Mouse (Mus musculus): Measurements from ENCODE around the gene Dntt. TPM values are rescaled to one million over a fixed set of nuclear protein-coding genes. Genes with fewer than 3 reads are reported as not detected.

Gene Dntt
- polyA plus RNA-seq, 1 experiment, result not detected

DNA sequence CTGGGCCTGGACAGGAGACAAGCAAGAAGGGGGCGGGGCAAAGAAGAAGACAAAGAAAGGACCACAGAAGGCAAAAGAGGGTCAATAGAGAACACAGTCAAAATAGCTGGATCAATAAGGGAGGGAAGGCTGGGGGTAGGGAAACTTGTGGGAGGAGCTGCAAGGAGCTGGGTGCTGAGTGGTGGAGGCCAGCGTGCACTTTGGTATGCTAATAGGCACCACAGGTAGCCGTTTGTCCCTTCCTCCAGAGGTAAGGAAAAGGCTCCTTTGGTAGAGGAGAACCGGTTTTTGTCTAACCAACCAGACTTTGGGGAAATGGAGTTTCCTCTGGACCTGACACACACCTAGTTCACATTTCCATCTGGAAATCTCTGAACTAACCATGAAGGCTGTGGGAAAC is 22.5 kb upstream of the Dntt start:
- Histone ChIP-seq H3K4me1 (ENCODE audit: control insufficient read depth) (no peaks in the 10 kb centered on the region), H3K4me3 (replicated peaks) (no peak overlapping the region), H3K9me3 (ENCODE audit: control insufficient read depth, low read length) (peaks cover 7% of the 10 kb centered on the region), H3K36me3 (ENCODE audit: control insufficient read depth) (no peaks in the 10 kb centered on the region), H3K27me3 (ENCODE audit: control insufficient read depth) (peaks cover 3% of the 10 kb centered on the region; the same call in 1 of the 2 replicates)
- TF ChIP-seq TAL1 (IDR thresholded peaks at IDR 0.05; ENCODE audit: low read length) (no peak), GATA1 (IDR thresholded peaks at IDR 0.05; ENCODE audit: low read length) (no peak)

- H3K27me3 ChIP-seq (ENCODE audit: control insufficient read depth), result peaks cover 6% of the 10 kb centered on the region; the same call in 1 of the 2 replicates
Observed at GRCm38 (mm10) chr19:41007326-41007725, 21.7 kb upstream of the Dntt start.

DNA sequence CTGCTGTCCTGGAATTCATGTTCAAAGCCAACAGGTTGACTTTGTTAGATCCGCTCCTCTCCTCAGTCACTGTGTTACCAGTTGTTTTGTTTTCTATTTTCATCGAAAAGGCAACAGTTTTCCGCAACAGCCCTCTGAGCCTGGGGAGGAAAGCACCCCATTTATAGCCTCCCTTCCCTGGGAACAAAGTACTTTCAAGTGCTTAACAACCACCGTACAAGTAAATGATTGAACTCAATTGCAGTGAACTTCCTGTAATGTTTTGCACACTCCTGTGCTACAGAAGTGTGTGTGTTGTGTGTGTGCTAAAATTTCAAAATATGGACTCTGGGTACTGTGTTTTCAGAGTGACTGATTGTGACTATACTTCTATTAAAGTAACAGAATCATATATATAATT is 21.3 kb upstream of the Dntt start:
- Histone ChIP-seq H3K4me3 (replicated peaks) (no peak overlapping the region), H3K9me3 (ENCODE audit: control insufficient read depth, low read length) (peaks cover 5% of the 10 kb centered on the region), H3K27me3 (ENCODE audit: control insufficient read depth) (peaks cover 9% of the 10 kb centered on the region), H3K36me3 (ENCODE audit: control insufficient read depth) (no peaks in the 10 kb centered on the region), H3K4me1 (ENCODE audit: control insufficient read depth) (no peaks in the 10 kb centered on the region)
- TF ChIP-seq GATA1 (IDR thresholded peaks at IDR 0.05; ENCODE audit: low read length), result no peak
- TF ChIP-seq TAL1 (IDR thresholded peaks at IDR 0.05; ENCODE audit: low read length), result no peak

More at GRCm38 (mm10) chr19:41007326-41007725, 21.7 kb upstream of the Dntt start:
- no peak overlapping the region for H3K4me3 ChIP-seq (replicated peaks)
- H3K36me3 ChIP-seq (ENCODE audit: control insufficient read depth), result no peaks in the 10 kb centered on the region
- H3K4me1 ChIP-seq (ENCODE audit: control insufficient read depth), result no peaks in the 10 kb centered on the region
- no peak for TF ChIP-seq GATA1 (IDR thresholded peaks at IDR 0.05; ENCODE audit: low read length)
- TF ChIP-seq TAL1 (IDR thresholded peaks at IDR 0.05; ENCODE audit: low read length), result no peak
- H3K9me3 ChIP-seq (ENCODE audit: control insufficient read depth, low read length), result peaks cover 7% of the 10 kb centered on the region

- Histone ChIP-seq H3K36me3 (ENCODE audit: control insufficient read depth) (no peaks in the 10 kb centered on the region), H3K4me1 (ENCODE audit: control insufficient read depth) (no peaks in the 10 kb centered on the region), H3K4me3 (replicated peaks) (no peak overlapping the region), H3K27me3 (ENCODE audit: control insufficient read depth) (peaks cover 17% of the 10 kb centered on the region), H3K9me3 (ENCODE audit: control insufficient read depth, low read length) (no peaks in the 10 kb centered on the region)
- TF ChIP-seq GATA1 (IDR thresholded peaks at IDR 0.05; ENCODE audit: low read length) (no peak), TAL1 (IDR thresholded peaks at IDR 0.05; ENCODE audit: low read length) (no peak)
Observed at GRCm38 (mm10) chr19:41008674-41009395, 20.2 kb upstream of the Dntt start.

GRCm38 (mm10) chr19:41011676-41012075 is 17.4 kb upstream of the Dntt start:
- peaks cover 3% of the 10 kb centered on the region for H3K4me1 ChIP-seq (ENCODE audit: control insufficient read depth)
- TF ChIP-seq TAL1 (IDR thresholded peaks at IDR 0.05; ENCODE audit: low read length) (no peak), GATA1 (IDR thresholded peaks at IDR 0.05; ENCODE audit: low read length) (no peak)
- no peaks in the 10 kb centered on the region for H3K9me3 ChIP-seq (ENCODE audit: control insufficient read depth, low read length)
- H3K4me3 ChIP-seq (replicated peaks), result no peak overlapping the region
- peaks cover 22% of the 10 kb centered on the region for H3K27me3 ChIP-seq (ENCODE audit: control insufficient read depth)
- no peaks in the 10 kb centered on the region for H3K36me3 ChIP-seq (ENCODE audit: control insufficient read depth)

DNA sequence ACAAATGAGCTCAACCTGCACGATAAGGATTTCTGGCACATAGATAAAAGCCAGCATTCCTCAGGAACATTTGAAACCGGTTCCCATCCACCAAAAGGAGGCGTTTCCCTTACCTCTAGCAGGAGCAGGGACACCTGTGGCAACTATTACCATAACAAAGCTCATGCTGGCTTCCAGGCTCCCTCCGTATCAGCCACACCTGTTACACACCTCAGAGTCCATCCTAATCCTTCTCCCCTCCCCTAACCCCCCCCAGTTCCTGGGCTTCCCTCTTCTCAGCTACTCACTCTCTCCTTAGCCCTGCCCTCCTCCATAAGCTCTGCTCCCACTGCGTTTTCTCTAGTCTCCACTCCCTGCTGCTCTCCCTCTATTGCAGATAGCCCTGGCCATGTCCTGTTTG is 15.5 kb upstream of the Dntt start:
- Histone ChIP-seq H3K27me3 (ENCODE audit: control insufficient read depth) (peaks cover 22% of the 10 kb centered on the region), H3K4me1 (ENCODE audit: control insufficient read depth) (peaks cover 3% of the 10 kb centered on the region), H3K9me3 (ENCODE audit: control insufficient read depth, low read length) (no peaks in the 10 kb centered on the region), H3K4me3 (replicated peaks) (no peak overlapping the region), H3K36me3 (ENCODE audit: control insufficient read depth) (no peaks in the 10 kb centered on the region)
- TF ChIP-seq GATA1 (IDR thresholded peaks at IDR 0.05; ENCODE audit: low read length), result no peak
- no peak for TF ChIP-seq TAL1 (IDR thresholded peaks at IDR 0.05; ENCODE audit: low read length)

GRCm38 (mm10) chr19:41014003-41014402 is 15.1 kb upstream of the Dntt start:
- Histone ChIP-seq H3K36me3 (ENCODE audit: control insufficient read depth) (no peaks in the 10 kb centered on the region), H3K9me3 (ENCODE audit: control insufficient read depth, low read length) (no peaks in the 10 kb centered on the region), H3K4me3 (replicated peaks) (no peak overlapping the region), H3K27me3 (ENCODE audit: control insufficient read depth) (peaks cover 22% of the 10 kb centered on the region), H3K4me1 (ENCODE audit: control insufficient read depth) (peaks cover 3% of the 10 kb centered on the region)
- TF ChIP-seq GATA1 (IDR thresholded peaks at IDR 0.05; ENCODE audit: low read length) (no peak), TAL1 (IDR thresholded peaks at IDR 0.05; ENCODE audit: low read length) (no peak)

- Histone ChIP-seq H3K4me3 (replicated peaks) (no peak overlapping the region), H3K4me1 (ENCODE audit: control insufficient read depth) (peaks cover 3% of the 10 kb centered on the region), H3K9me3 (ENCODE audit: control insufficient read depth, low read length) (no peaks in the 10 kb centered on the region), H3K36me3 (ENCODE audit: control insufficient read depth) (no peaks in the 10 kb centered on the region), H3K27me3 (ENCODE audit: control insufficient read depth) (peaks cover 19% of the 10 kb centered on the region)
- no peak for TF ChIP-seq TAL1 (IDR thresholded peaks at IDR 0.05; ENCODE audit: low read length)
- TF ChIP-seq GATA1 (IDR thresholded peaks at IDR 0.05; ENCODE audit: low read length), result no peak
Observed at GRCm38 (mm10) chr19:41015951-41016716, 12.9 kb upstream of the Dntt start.

- peaks cover 8% of the 10 kb centered on the region for H3K27me3 ChIP-seq (ENCODE audit: control insufficient read depth)
- peaks cover 3% of the 10 kb centered on the region for H3K4me1 ChIP-seq (ENCODE audit: control insufficient read depth)
- TF ChIP-seq TAL1 (IDR thresholded peaks at IDR 0.05; ENCODE audit: low read length) (no peak), GATA1 (IDR thresholded peaks at IDR 0.05; ENCODE audit: low read length) (no peak)
- H3K9me3 ChIP-seq (ENCODE audit: control insufficient read depth, low read length), result no peaks in the 10 kb centered on the region
- no peaks in the 10 kb centered on the region for H3K36me3 ChIP-seq (ENCODE audit: control insufficient read depth)
- no peak overlapping the region for H3K4me3 ChIP-seq (replicated peaks)
Observed at GRCm38 (mm10) chr19:41019164-41019675, 9.9 kb upstream of the Dntt start.

All from erythroblast, embryonic 14.5 days (primary cell).